15 mouse cellular contexts compared by ENCODE assay signal in genomic region chr1:90720610-90721241, GRCm38 (mm10).
DNase-seq lines count a peak whose midpoint lies in the region; ATAC-seq and TF ChIP-seq lines count a peak whose summit lies in the region.
"Had no signal": no experiment of that assay in that cellular context is flagged by ENCODE, and none has a peak within 500 bp of the region (broad histone marks: within the 10 kb centered on the region; RNA-seq: fewer than 3 reads in every experiment).

No protein-coding gene starts in this region.

- no peak overlapping the region for H3K4me3 ChIP-seq in embryonic facial prominence, embryonic 14.5 days (ENCODE audit: low read depth, low read length)
- no peak overlapping the region for H3K4me3 ChIP-seq in embryonic facial prominence, embryonic 10.5 days
- no peak overlapping the region for H3K4me3 ChIP-seq in intestine, embryonic 14.5 days (ENCODE audit: low read depth, low read length)
- no peak overlapping the region for H3K4me3 ChIP-seq in intestine, postnatal 0 days (ENCODE audit: low read depth, low read length)
- no peak overlapping the region for H3K4me3 ChIP-seq in lung, embryonic 16.5 days (ENCODE audit: low read length)

- WGBS in embryonic facial prominence, embryonic 14.5 days = 42% methylated on average over 7 of the region's 7 CpGs
- WGBS in embryonic facial prominence, embryonic 10.5 days = 85% methylated on average over 7 of the region's 7 CpGs
- 41% methylated on average over 7 of the region's 7 CpGs for WGBS in intestine, embryonic 14.5 days
- WGBS in intestine, postnatal 0 days = 48% methylated on average over 7 of the region's 7 CpGs
- WGBS in lung, embryonic 16.5 days = 52% methylated on average over 7 of the region's 7 CpGs

- DNase-seq in embryonic facial prominence, embryonic 14.5 days (ENCODE audit: low spot score) = peak; percentile 50
- DNase-seq in embryonic facial prominence, embryonic 10.5 days (ENCODE audit: low spot score) = no peak
- no peak for DNase-seq in intestine, embryonic 14.5 days (ENCODE audit: low spot score)
- DNase-seq in lung, postnatal 14 days = no peak
- DNase-seq in layer of hippocampus, adult 9-11 months = no peak
- no peak for DNase-seq in MN1 (ENCODE audit: low spot score)
- DNase-seq: adrenal gland, postnatal 25 days; cerebellum, postnatal 14 days; liver, postnatal 0 days; right cerebral cortex, postnatal 4 days; thymus, postnatal 25 days had no signal

- no peak overlapping the region for H3K9ac ChIP-seq in embryonic facial prominence, embryonic 14.5 days (ENCODE audit: low read depth, low read length)
- no peak overlapping the region for H3K9ac ChIP-seq in intestine, embryonic 14.5 days (ENCODE audit: low read length)
- H3K9ac ChIP-seq in intestine, postnatal 0 days (ENCODE audit: low read depth, low read length) = no peak overlapping the region
- H3K9ac ChIP-seq in lung, embryonic 16.5 days (ENCODE audit: low read length) = no peak overlapping the region
- H3K9ac ChIP-seq: liver, postnatal 0 days had no signal

- no peak overlapping the region for H3K4me2 ChIP-seq in embryonic facial prominence, embryonic 14.5 days (ENCODE audit: low read depth, low read length)
- H3K4me2 ChIP-seq in intestine, embryonic 14.5 days (ENCODE audit: low read length) = no peak overlapping the region
- no peak overlapping the region for H3K4me2 ChIP-seq in intestine, postnatal 0 days (replicated peaks; ENCODE audit: low read depth)
- no peak overlapping the region for H3K4me2 ChIP-seq in lung, embryonic 16.5 days (ENCODE audit: low read depth, low read length)
- H3K4me2 ChIP-seq: midbrain, embryonic 11.5 days had no signal

- no peaks in the 10 kb centered on the region for H3K9me3 ChIP-seq in embryonic facial prominence, embryonic 14.5 days (ENCODE audit: control insufficient read depth, low read length)
- no peaks in the 10 kb centered on the region for H3K9me3 ChIP-seq in embryonic facial prominence, embryonic 10.5 days
- H3K9me3 ChIP-seq in intestine, embryonic 14.5 days (ENCODE audit: control insufficient read depth, low read length) = no peaks in the 10 kb centered on the region
- H3K9me3 ChIP-seq in intestine, postnatal 0 days (ENCODE audit: control insufficient read depth) = no peaks in the 10 kb centered on the region
- no peaks in the 10 kb centered on the region for H3K9me3 ChIP-seq in lung, embryonic 16.5 days (ENCODE audit: control insufficient read depth, low read length)

- H3K4me1 ChIP-seq in embryonic facial prominence, embryonic 14.5 days (ENCODE audit: control insufficient read depth, insufficient read depth, low read length) = no peaks in the 10 kb centered on the region
- no peaks in the 10 kb centered on the region for H3K4me1 ChIP-seq in embryonic facial prominence, embryonic 10.5 days
- H3K4me1 ChIP-seq in intestine, embryonic 14.5 days (replicated peaks; ENCODE audit: control insufficient read depth, insufficient read depth, low read length) = peaks cover 26% of the 10 kb centered on the region
- no peaks in the 10 kb centered on the region for H3K4me1 ChIP-seq in intestine, postnatal 0 days (replicated peaks; ENCODE audit: control insufficient read depth, insufficient read depth, low read length)
- H3K4me1 ChIP-seq in lung, embryonic 16.5 days (replicated peaks; ENCODE audit: control insufficient read depth, insufficient read depth, low read length) = peaks cover 7% of the 10 kb centered on the region

- ATAC-seq in embryonic facial prominence, embryonic 14.5 days (ENCODE audit: low read depth) = 0 out of 2 replicates have a peak, but pooled peaks have one; percentile 53
- no peak for ATAC-seq in intestine, embryonic 14.5 days (replicated peaks; ENCODE audit: low FRiP score, low TSS enrichment, low read depth)
- no peak for ATAC-seq in intestine, postnatal 0 days
- ATAC-seq in lung, embryonic 16.5 days (ENCODE audit: low read depth) = peak; percentile 80
- ATAC-seq: activated CD4-positive, CD25-positive, alpha-beta regulatory T cell, adult 4 months; liver, postnatal 0 days had no signal

- no peaks in the 10 kb centered on the region for H3K27me3 ChIP-seq in embryonic facial prominence, embryonic 14.5 days (replicated peaks; ENCODE audit: control insufficient read depth, insufficient read depth, low read length)
- H3K27me3 ChIP-seq in embryonic facial prominence, embryonic 10.5 days (replicated peaks; ENCODE audit: low read depth, poor library complexity, severe bottlenecking) = no peaks in the 10 kb centered on the region
- H3K27me3 ChIP-seq in intestine, embryonic 14.5 days (replicated peaks; ENCODE audit: control insufficient read depth, insufficient read depth, low read length) = no peaks in the 10 kb centered on the region
- no peaks in the 10 kb centered on the region for H3K27me3 ChIP-seq in intestine, postnatal 0 days (replicated peaks; ENCODE audit: control insufficient read depth, insufficient read depth, low read length)
- H3K27me3 ChIP-seq in lung, embryonic 16.5 days (ENCODE audit: control insufficient read depth, insufficient read depth, low read depth, low read length) = no peaks in the 10 kb centered on the region

- TF ChIP-seq CTCF in intestine, postnatal 0 days (IDR thresholded peaks at IDR 0.05; ENCODE audit: low read depth) = no peak

- H3K27ac ChIP-seq in embryonic facial prominence, embryonic 14.5 days (replicated peaks; ENCODE audit: low read depth, low read length) = no peak overlapping the region; the same call in 1 of the 2 replicates
- H3K27ac ChIP-seq in embryonic facial prominence, embryonic 10.5 days (replicated peaks) = no peak overlapping the region
- H3K27ac ChIP-seq in intestine, embryonic 14.5 days (ENCODE audit: low read depth) = peak overlapping the region; percentile 30
- no peak overlapping the region for H3K27ac ChIP-seq in intestine, postnatal 0 days (ENCODE audit: low read depth, low read length)
- H3K27ac ChIP-seq in lung, embryonic 16.5 days (ENCODE audit: low read length) = peak overlapping the region; percentile 86

- no peaks in the 10 kb centered on the region for H3K36me3 ChIP-seq in embryonic facial prominence, embryonic 14.5 days (ENCODE audit: control insufficient read depth, insufficient read depth, low read length)
- no peaks in the 10 kb centered on the region for H3K36me3 ChIP-seq in embryonic facial prominence, embryonic 10.5 days (replicated peaks)
- no peaks in the 10 kb centered on the region for H3K36me3 ChIP-seq in intestine, embryonic 14.5 days (ENCODE audit: control insufficient read depth, insufficient read depth, low read length)
- H3K36me3 ChIP-seq in intestine, postnatal 0 days (ENCODE audit: control insufficient read depth, insufficient read depth) = no peaks in the 10 kb centered on the region
- H3K36me3 ChIP-seq in lung, embryonic 16.5 days (ENCODE audit: control insufficient read depth, insufficient read depth, low read length) = no peaks in the 10 kb centered on the region

Comparison
In these comparisons a context has a peak if more than half of its experiments do, and no peak if none do; other contexts are left out.
1. H3K27ac ChIP-seq: peak in intestine, embryonic 14.5 days (single experiment) and lung, embryonic 16.5 days (single experiment); none in embryonic facial prominence, embryonic 14.5 days (single experiment), embryonic facial prominence, embryonic 10.5 days (single experiment) and intestine, postnatal 0 days (single experiment).
2. ATAC-seq: peak in embryonic facial prominence, embryonic 14.5 days (single experiment) and lung, embryonic 16.5 days (single experiment); none in intestine, embryonic 14.5 days (single experiment) and intestine, postnatal 0 days (single experiment).